Mouse (Mus musculus): ENCODE measurements around the gene Tacr2. TPM values are rescaled to one million over a fixed set of nuclear protein-coding genes. Genes with fewer than 3 reads are reported as not detected.

Tacr2 gene
- polyA plus RNA-seq (2012; rRNA removed): 2.4 and 3.5 TPM in 2 replicates

DNA sequence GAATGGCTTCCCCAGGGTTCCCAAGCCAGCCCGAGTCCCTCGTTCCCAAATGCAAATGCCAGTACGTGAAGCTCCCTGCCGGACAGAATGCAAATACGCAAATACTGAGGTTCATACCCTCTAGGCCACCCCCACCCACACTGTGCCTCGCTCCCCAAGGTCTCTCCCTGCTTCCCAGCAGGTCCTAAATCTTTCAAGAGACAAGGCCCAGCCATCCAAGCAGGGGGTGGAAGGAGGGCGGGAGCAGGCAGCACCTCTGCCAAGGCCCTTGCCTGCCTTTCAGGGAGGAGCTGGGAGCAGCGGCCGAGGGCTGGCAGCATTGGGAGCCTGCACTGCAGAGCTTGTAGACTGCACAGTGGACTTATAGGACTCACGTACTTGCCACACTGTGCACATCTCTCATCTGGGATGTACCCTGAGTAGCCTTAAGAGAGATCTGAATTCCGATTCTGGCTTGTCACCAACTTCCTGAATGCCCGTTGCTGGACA is at the start of gene Tacr2:
Gene Tacr2 (plus strand): TSS at position 439 of the 489 bp plus-strand sequence.

DNA sequence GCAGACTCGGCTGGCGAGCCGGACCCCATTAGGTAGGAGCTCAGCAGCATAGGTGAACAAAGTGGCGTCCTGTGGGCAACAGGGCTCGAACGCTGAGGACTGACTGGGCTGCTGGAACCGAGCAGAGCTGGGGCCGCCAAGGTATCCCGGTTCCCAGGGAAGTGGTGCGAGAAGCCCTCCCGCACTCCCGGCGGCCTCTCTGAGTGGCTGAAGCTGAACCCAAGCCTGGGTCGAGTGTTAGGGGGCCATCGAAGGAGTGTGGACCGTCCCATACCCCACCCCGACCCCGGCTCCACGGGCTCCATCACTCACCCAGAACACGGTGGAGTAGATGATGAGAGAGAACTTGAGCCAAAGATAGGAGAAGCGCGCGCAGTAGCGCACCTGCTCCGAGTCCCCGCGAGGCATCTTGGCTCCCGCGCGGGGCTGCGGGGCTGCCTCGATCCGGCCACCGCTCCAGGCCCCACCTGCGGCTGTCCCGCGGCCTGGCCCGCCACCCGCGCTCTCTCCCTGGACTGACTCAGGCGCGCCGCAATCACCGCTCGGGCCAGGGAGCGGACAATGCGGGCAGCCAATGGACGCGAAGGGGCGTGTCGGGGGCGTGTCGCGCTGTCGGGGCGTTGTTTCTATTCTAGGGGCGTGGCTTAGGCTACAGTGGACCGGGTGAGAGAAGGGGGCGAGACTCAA is 21.4 kb upstream of the Tacr2 start, which contains the start of gene Tspan15:
Gene Tspan15 (minus strand): TSS at position 544 of the 687 bp plus-strand sequence.

Other genes with a start within 250 kb of the Tacr2 start
- not detected in 2 replicates for gene Neurog3, start 119.3 kb upstream of the Tacr2 start, polyA plus RNA-seq (2012; rRNA removed)
- gene Fam241b, start 108.5 kb upstream of the Tacr2 start, polyA plus RNA-seq (2012; rRNA removed): 8.2 and 9.1 TPM in 2 replicates
- gene Tspan15, start 21.2 kb upstream of the Tacr2 start, polyA plus RNA-seq (2012; rRNA removed): 106 and 127 TPM in 2 replicates
- 37.8 and 40.4 TPM in 2 replicates for gene Hk1, start 127.5 kb downstream of the Tacr2 start, polyA plus RNA-seq (2012; rRNA removed)
- gene Hkdc1, start 170.1 kb downstream of the Tacr2 start, polyA plus RNA-seq (2012; rRNA removed): 0.07 and 0.08 TPM in 2 replicates
- 0.10 and 0.14 TPM in 2 replicates for gene 4930507D05Rik, start 197.1 kb downstream of the Tacr2 start, polyA plus RNA-seq (2012; rRNA removed)
- 16.6 and 18.3 TPM in 2 replicates for gene Supv3l1, start 197.3 kb downstream of the Tacr2 start, polyA plus RNA-seq (2012; rRNA removed)
- gene Vps26a, start 234.4 kb downstream of the Tacr2 start, polyA plus RNA-seq (2012; rRNA removed): 4.1 and 4.8 TPM in 2 replicates